Mouse (Mus musculus): ENCODE results near the gene Lix1l.
A peak's percentile ranks its signal among the peaks of the same experiment; 100 is the strongest.

DNA sequence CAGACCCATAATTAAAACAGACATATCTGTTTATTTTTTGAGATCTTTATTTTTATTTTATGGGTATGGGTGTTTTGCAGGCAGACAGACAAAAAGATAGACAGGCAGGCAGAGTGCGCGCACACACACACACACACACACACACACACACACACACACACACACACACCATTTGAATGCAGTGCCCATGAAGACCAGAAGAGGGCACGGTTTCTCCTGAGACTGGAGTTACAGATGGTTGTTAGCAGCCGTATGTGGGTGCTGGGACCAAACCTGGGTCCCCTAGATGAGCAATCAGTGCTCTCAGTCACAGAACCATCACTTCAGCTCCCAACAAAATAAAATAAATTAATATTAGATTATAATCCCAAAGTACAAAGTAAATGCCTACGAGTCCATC is 17.6 kb upstream of the Lix1l start:
- peak; percentile 30; the same call in 1 of the 2 replicates for TF ChIP-seq CTCF (IDR thresholded peaks at IDR 0.05; ENCODE audit: low read depth)
- no peak for TF ChIP-seq EP300 (IDR thresholded peaks at IDR 0.05; ENCODE audit: low read depth)

All from liver, postnatal 0 days (tissue).